Mouse (Mus musculus): ENCODE data around the gene Cd2ap. TPM values are rescaled to one million over a fixed set of nuclear protein-coding genes. Genes with fewer than 3 reads are reported as not detected.

Gene Cd2ap
- total RNA-seq (2023), result 99.9 to 107 TPM (median 102 TPM) in 4 replicates

GRCm38 (mm10) chr17:42876001-42876903 is at the start of gene Cd2ap:
Cd2ap (minus strand) TSS chr17:42876665.

Other genes starting within 250 kb of the Cd2ap start
- 0.20 TPM in 1 of 4 replicates, not detected in the others for gene Adgrf4, start 184.4 kb downstream of the Cd2ap start, total RNA-seq (2023)
- gene Adgrf2, start 134.5 kb downstream of the Cd2ap start, total RNA-seq (2023), result 0.18 to 0.28 TPM in 2 of 4 replicates, not detected in the others
- 9.2 to 10.8 TPM (median 10.0 TPM) in 4 replicates for gene Tnfrsf21, start 139.9 kb upstream of the Cd2ap start, total RNA-seq (2023)